Mouse (Mus musculus): ENCODE results near the gene Tmem120a.

The Tmem120a gene

GRCm38 (mm10) chr5:135742156-135742555, 2.1 kb downstream of the Tmem120a start:
- no peak for TF ChIP-seq GATA4 (IDR thresholded peaks at IDR 0.05; ENCODE audit: insufficient replicate concordance, low read length)

- TF ChIP-seq GATA4 (IDR thresholded peaks at IDR 0.05; ENCODE audit: insufficient replicate concordance, low read length) = no peak
These were observed 6.0 kb downstream of the Tmem120a start for GRCm38 (mm10) chr5:135738266-135738665.

- no peak for TF ChIP-seq GATA4 (IDR thresholded peaks at IDR 0.05; ENCODE audit: insufficient replicate concordance, low read length)
These were observed 7.1 kb downstream of the Tmem120a start for GRCm38 (mm10) chr5:135737154-135737553.

- TF ChIP-seq GATA4 (IDR thresholded peaks at IDR 0.05; ENCODE audit: insufficient replicate concordance, low read length) = no peak
These were observed 7.7 kb downstream of the Tmem120a start for GRCm38 (mm10) chr5:135736544-135736943.

GRCm38 (mm10) chr5:135735741-135736140, 8.5 kb downstream of the Tmem120a start:
- no peak for TF ChIP-seq GATA4 (IDR thresholded peaks at IDR 0.05; ENCODE audit: insufficient replicate concordance, low read length)

GRCm38 (mm10) chr5:135734057-135734680, 10.1 kb downstream of the Tmem120a start:
- no peak for TF ChIP-seq GATA4 (IDR thresholded peaks at IDR 0.05; ENCODE audit: insufficient replicate concordance, low read length)

- TF ChIP-seq GATA4 (IDR thresholded peaks at IDR 0.05; ENCODE audit: insufficient replicate concordance, low read length) = no peak
These were observed 11.2 kb downstream of the Tmem120a start for GRCm38 (mm10) chr5:135733071-135733470.

- TF ChIP-seq GATA4 (IDR thresholded peaks at IDR 0.05; ENCODE audit: insufficient replicate concordance, low read length) = no peak
These were observed 12.9 kb downstream of the Tmem120a start for GRCm38 (mm10) chr5:135731322-135731721.

GRCm38 (mm10) chr5:135730916-135731315, 13.3 kb downstream of the Tmem120a start:
- TF ChIP-seq GATA4 (IDR thresholded peaks at IDR 0.05; ENCODE audit: insufficient replicate concordance, low read length) = no peak

GRCm38 (mm10) chr5:135730278-135730677, 14.0 kb downstream of the Tmem120a start:
- TF ChIP-seq GATA4 (IDR thresholded peaks at IDR 0.05; ENCODE audit: insufficient replicate concordance, low read length) = no peak

GRCm38 (mm10) chr5:135729351-135729750, 14.9 kb downstream of the Tmem120a start:
- TF ChIP-seq GATA4 (IDR thresholded peaks at IDR 0.05; ENCODE audit: insufficient replicate concordance, low read length) = no peak

- no peak for TF ChIP-seq GATA4 (IDR thresholded peaks at IDR 0.05; ENCODE audit: insufficient replicate concordance, low read length)
These were observed 15.9 kb downstream of the Tmem120a start for GRCm38 (mm10) chr5:135728361-135728760.

GRCm38 (mm10) chr5:135727871-135728270, 16.4 kb downstream of the Tmem120a start:
- TF ChIP-seq GATA4 (IDR thresholded peaks at IDR 0.05; ENCODE audit: insufficient replicate concordance, low read length) = no peak

GRCm38 (mm10) chr5:135726641-135727346, 17.5 kb downstream of the Tmem120a start:
- TF ChIP-seq GATA4 (IDR thresholded peaks at IDR 0.05; ENCODE audit: insufficient replicate concordance, low read length) = no peak

- no peak for TF ChIP-seq GATA4 (IDR thresholded peaks at IDR 0.05; ENCODE audit: insufficient replicate concordance, low read length)
These were observed 18.3 kb downstream of the Tmem120a start for GRCm38 (mm10) chr5:135725991-135726390.

GRCm38 (mm10) chr5:135725391-135725841, 18.8 kb downstream of the Tmem120a start:
- TF ChIP-seq GATA4 (IDR thresholded peaks at IDR 0.05; ENCODE audit: insufficient replicate concordance, low read length) = no peak
